In genomic region chr2:165832295-165832694, GRCm38 (mm10) we compare ENCODE assay signal across 9 mouse cellular contexts.
DNase-seq lines count a peak whose midpoint lies in the region; ATAC-seq and TF ChIP-seq lines count a peak whose summit lies in the region.
"Had no signal": no experiment of that assay in that cellular context is flagged by ENCODE, and none has a peak within 500 bp of the region (broad histone marks: within the 10 kb centered on the region; RNA-seq: fewer than 3 reads in every experiment).

No protein-coding gene starts in this region.

- no peaks in the 10 kb centered on the region for H3K9me3 ChIP-seq in midbrain, embryonic 16.5 days (replicated peaks; ENCODE audit: control insufficient read depth, low read length, poor library complexity, severe bottlenecking)
- no peaks in the 10 kb centered on the region for H3K9me3 ChIP-seq in midbrain, embryonic 11.5 days (ENCODE audit: control insufficient read depth, low read length)
- H3K9me3 ChIP-seq in forebrain, embryonic 12.5 days, result no peaks in the 10 kb centered on the region
- H3K9me3 ChIP-seq in kidney, postnatal 0 days (replicated peaks; ENCODE audit: low read length), result no peaks in the 10 kb centered on the region
- H3K9me3 ChIP-seq in midbrain, postnatal 0 days (ENCODE audit: low read length), result no peaks in the 10 kb centered on the region
- H3K9me3 ChIP-seq: neural tube, embryonic 12.5 days had no signal

- no peak overlapping the region for H3K4me3 ChIP-seq in midbrain, embryonic 16.5 days (ENCODE audit: low read depth, low read length)
- H3K4me3 ChIP-seq in midbrain, embryonic 11.5 days (ENCODE audit: low read depth, low read length), result no peak overlapping the region
- no peak overlapping the region for H3K4me3 ChIP-seq in forebrain, embryonic 12.5 days (replicated peaks)
- no peak overlapping the region for H3K4me3 ChIP-seq in kidney, postnatal 0 days (replicated peaks; ENCODE audit: low read depth, low read length)
- H3K4me3 ChIP-seq in midbrain, postnatal 0 days (ENCODE audit: low read depth, low read length), result no peak overlapping the region
- H3K4me3 ChIP-seq: neural tube, embryonic 12.5 days had no signal

- H3K36me3 ChIP-seq in midbrain, embryonic 16.5 days (ENCODE audit: control insufficient read depth, insufficient read depth, low read length), result peaks cover 38% of the 10 kb centered on the region
- peaks cover 25% of the 10 kb centered on the region for H3K36me3 ChIP-seq in midbrain, embryonic 11.5 days (ENCODE audit: control insufficient read depth, insufficient read depth, low read length)
- peaks cover 91% of the 10 kb centered on the region for H3K36me3 ChIP-seq in forebrain, embryonic 12.5 days (replicated peaks)
- peaks cover 55% of the 10 kb centered on the region for H3K36me3 ChIP-seq in kidney, postnatal 0 days (ENCODE audit: insufficient read depth, low read length)
- peaks cover 54% of the 10 kb centered on the region for H3K36me3 ChIP-seq in midbrain, postnatal 0 days (ENCODE audit: insufficient read depth, low read length)

- no peak for DNase-seq in midbrain, embryonic 11.5 days (ENCODE audit: low spot score, missing footprints)
- peak; percentile 32 for DNase-seq in kidney, postnatal 0 days (ENCODE audit: low spot score)
- DNase-seq in midbrain, postnatal 0 days (ENCODE audit: low spot score), result no peak
- no peak for DNase-seq in urinary bladder, postnatal 36 days (ENCODE audit: low spot score in 2 of 2)
- no peak for DNase-seq in cerebellum, adult 11-12 months

- no peak for TF ChIP-seq CTCF in kidney, postnatal 0 days (IDR thresholded peaks at IDR 0.05; ENCODE audit: low read depth)
- no peak for TF ChIP-seq CTCF in midbrain, postnatal 0 days (IDR thresholded peaks at IDR 0.05)

- ATAC-seq in midbrain, embryonic 16.5 days, result no peak
- no peak for ATAC-seq in midbrain, embryonic 11.5 days (ENCODE audit: low FRiP score)
- no peak for ATAC-seq in forebrain, embryonic 12.5 days (ENCODE audit: low FRiP score)
- ATAC-seq in kidney, postnatal 0 days (replicated peaks; ENCODE audit: low FRiP score, low read depth), result 0 out of 2 replicates have a peak, but pooled peaks have one; percentile 9
- no peak for ATAC-seq in midbrain, postnatal 0 days (ENCODE audit: low FRiP score)
- ATAC-seq in inflammation-experienced regulatory T-cells, adult 6 months, result no peak

- no peaks in the 10 kb centered on the region for H3K27me3 ChIP-seq in midbrain, embryonic 16.5 days (ENCODE audit: control insufficient read depth, insufficient read depth, low read depth, low read length)
- H3K27me3 ChIP-seq in midbrain, embryonic 11.5 days (ENCODE audit: control insufficient read depth, insufficient read depth, low read length), result no peaks in the 10 kb centered on the region
- peaks cover 9% of the 10 kb centered on the region for H3K27me3 ChIP-seq in forebrain, embryonic 12.5 days
- H3K27me3 ChIP-seq in kidney, postnatal 0 days (ENCODE audit: insufficient read depth, low read length), result no peaks in the 10 kb centered on the region
- H3K27me3 ChIP-seq in midbrain, postnatal 0 days (ENCODE audit: insufficient read depth, low read length), result no peaks in the 10 kb centered on the region
- H3K27me3 ChIP-seq: neural tube, embryonic 12.5 days had no signal

- H3K4me2 ChIP-seq in midbrain, embryonic 16.5 days (ENCODE audit: low read length), result no peak overlapping the region
- H3K4me2 ChIP-seq in midbrain, embryonic 11.5 days, result no peak overlapping the region
- H3K4me2 ChIP-seq in forebrain, embryonic 12.5 days, result no peak overlapping the region
- no peak overlapping the region for H3K4me2 ChIP-seq in kidney, postnatal 0 days (ENCODE audit: low read length)
- no peak overlapping the region for H3K4me2 ChIP-seq in midbrain, postnatal 0 days (ENCODE audit: low read depth, low read length, poor library complexity, severe bottlenecking)
- H3K4me2 ChIP-seq: neural tube, embryonic 12.5 days had no signal

- H3K27ac ChIP-seq in midbrain, embryonic 16.5 days (ENCODE audit: low read length), result peak overlapping the region; percentile 60; the same call in 1 of the 2 replicates
- H3K27ac ChIP-seq in midbrain, embryonic 11.5 days (ENCODE audit: low read depth, low read length), result no peak overlapping the region
- peak overlapping the region; percentile 21; the same call in 1 of the 2 replicates for H3K27ac ChIP-seq in forebrain, embryonic 12.5 days
- H3K27ac ChIP-seq in kidney, postnatal 0 days, result peak overlapping the region; percentile 55
- H3K27ac ChIP-seq in midbrain, postnatal 0 days (ENCODE audit: low read depth, low read length), result peak overlapping the region; percentile 60
- H3K27ac ChIP-seq: neural tube, embryonic 12.5 days had no signal

- 46% methylated on average over 9 of the region's 9 CpGs for WGBS in midbrain, embryonic 16.5 days
- WGBS in midbrain, embryonic 11.5 days, result 73% methylated on average over 9 of the region's 9 CpGs
- whole genome bisulfite sequencing in forebrain, embryonic 12.5 days, result 68% methylated on average over 9 of the region's 9 CpGs
- 33% methylated on average over 9 of the region's 9 CpGs for WGBS in kidney, postnatal 0 days
- WGBS in midbrain, postnatal 0 days, result 44% methylated on average over 9 of the region's 9 CpGs

- no peak overlapping the region for H3K9ac ChIP-seq in midbrain, embryonic 16.5 days (ENCODE audit: low read depth, low read length)
- H3K9ac ChIP-seq in midbrain, embryonic 11.5 days (ENCODE audit: low read length), result no peak overlapping the region
- H3K9ac ChIP-seq in forebrain, embryonic 12.5 days, result no peak overlapping the region
- H3K9ac ChIP-seq in kidney, postnatal 0 days (ENCODE audit: low read depth, low read length), result no peak overlapping the region
- H3K9ac ChIP-seq in midbrain, postnatal 0 days (replicated peaks; ENCODE audit: low read length, poor library complexity, severe bottlenecking), result no peak overlapping the region
- H3K9ac ChIP-seq: neural tube, embryonic 12.5 days had no signal

- no peaks in the 10 kb centered on the region for H3K4me1 ChIP-seq in midbrain, embryonic 16.5 days (ENCODE audit: control insufficient read depth, insufficient read depth, low read length)
- no peaks in the 10 kb centered on the region for H3K4me1 ChIP-seq in midbrain, embryonic 11.5 days (ENCODE audit: control insufficient read depth, insufficient read depth, low read length)
- H3K4me1 ChIP-seq in forebrain, embryonic 12.5 days, result peaks cover 26% of the 10 kb centered on the region; the same call in 1 of the 2 replicates
- peaks cover 8% of the 10 kb centered on the region; the same call in 1 of the 2 replicates for H3K4me1 ChIP-seq in kidney, postnatal 0 days (replicated peaks; ENCODE audit: insufficient read depth, low read length)
- no peaks in the 10 kb centered on the region for H3K4me1 ChIP-seq in midbrain, postnatal 0 days (ENCODE audit: insufficient read depth, low read length)
